Mouse (Mus musculus) erythroblast, adult 5-6 weeks (primary cell): Measurements from ENCODE around the gene Brap. TPM values are rescaled to one million over a fixed set of nuclear protein-coding genes. Genes with fewer than 3 reads are reported as not detected.
A peak's percentile ranks its signal among the peaks of the same experiment; 100 is the strongest.
"Not testable (repeated sequence)": the region's sequence is repeated elsewhere in the genome, so short reads cannot be mapped to it uniquely, and the experiment has no call there.

Experiments
- ATAC-seq: replicated peaks from 2 replicates; pipeline ENCODE4 v1.8.0; 2016; ENCODE audit warnings: moderate number of reproducible peaks, mild to moderate bottlenecking, moderate TSS enrichment, inconsistent platforms; ENCODE audit not compliant: poor library complexity, low FRiP score, severe bottlenecking
- total RNA-seq, 2 experiments: library from RNA; stranded (forward) in 1 of 2; stranded (reverse) in 1 of 2; fragments of 150-400 nt in 1 of 2; fragments of 200-764, 138-1000 nt in 1 of 2; gene quantifications; 2 replicates each; pipeline versions ENCODE4 v1.2.3 to v1.2.4; 2015 to 2017; ENCODE audit warnings: low replicate concordance in 2 of 2

Gene Brap
- total RNA-seq, 2 experiments from 2014 or later: 30.4 to 67.0 TPM

GRCm38 (mm10) chr5:121664971-121665370 is 4.6 kb downstream of the Brap start:
- no peak for ATAC-seq

- ATAC-seq: no peak
Measured at GRCm38 (mm10) chr5:121667067-121667466, 6.7 kb downstream of the Brap start.

GRCm38 (mm10) chr5:121668411-121668810 is 8.0 kb downstream of the Brap start:
- ATAC-seq: no peak

- ATAC-seq: peak; percentile 76
Measured at GRCm38 (mm10) chr5:121670412-121670811, 10.0 kb downstream of the Brap start.

- no peak for ATAC-seq
Measured at GRCm38 (mm10) chr5:121682250-121682649, 21.9 kb downstream of the Brap start.

GRCm38 (mm10) chr5:121685495-121685894 is 25.1 kb downstream of the Brap start:
- no peak for ATAC-seq

- ATAC-seq: no peak
Measured at GRCm38 (mm10) chr5:121686113-121686898, 25.9 kb downstream of the Brap start.

GRCm38 (mm10) chr5:121690482-121691211 is 30.3 kb downstream of the Brap start:
- no peak for ATAC-seq

GRCm38 (mm10) chr5:121691436-121691835 is 31.1 kb downstream of the Brap start:
- ATAC-seq: not testable (repeated sequence)

GRCm38 (mm10) chr5:121692897-121693296 is 32.5 kb downstream of the Brap start:
- no peak for ATAC-seq

- no peak for ATAC-seq
Measured at GRCm38 (mm10) chr5:121696761-121697160, 36.4 kb downstream of the Brap start.

GRCm38 (mm10) chr5:121699891-121700290 is 39.5 kb downstream of the Brap start:
- no peak for ATAC-seq

- ATAC-seq: no peak
Measured at GRCm38 (mm10) chr5:121700496-121700895, 40.1 kb downstream of the Brap start.

GRCm38 (mm10) chr5:121701111-121701769 is 40.9 kb downstream of the Brap start:
- peak; percentile 94 for ATAC-seq

GRCm38 (mm10) chr5:121703341-121703740 is 43.0 kb downstream of the Brap start:
- no peak for ATAC-seq

- ATAC-seq: no peak
Measured at GRCm38 (mm10) chr5:121704512-121705248, 44.3 kb downstream of the Brap start.

- ATAC-seq: no peak
Measured at GRCm38 (mm10) chr5:121710402-121710801, 50.0 kb downstream of the Brap start.

GRCm38 (mm10) chr5:121710851-121711173 is 50.4 kb downstream of the Brap start:
- ATAC-seq: peak; percentile 57; the same call in 1 of the 2 replicates

GRCm38 (mm10) chr5:121711174-121711927 is 51.0 kb downstream of the Brap start, which contains the start of gene Atxn2:
Gene Atxn2, plus strand, starts transcription at chr5:121711337.
- ATAC-seq: peak; percentile 76
